Mouse (Mus musculus): Measurements from ENCODE around the gene Serinc4. TPM values are rescaled to one million over a fixed set of nuclear protein-coding genes. Genes with fewer than 3 reads are reported as not detected.

Gene Serinc4
- polyA plus RNA-seq, 1 experiment from 2014 or later, result not detected

DNA sequence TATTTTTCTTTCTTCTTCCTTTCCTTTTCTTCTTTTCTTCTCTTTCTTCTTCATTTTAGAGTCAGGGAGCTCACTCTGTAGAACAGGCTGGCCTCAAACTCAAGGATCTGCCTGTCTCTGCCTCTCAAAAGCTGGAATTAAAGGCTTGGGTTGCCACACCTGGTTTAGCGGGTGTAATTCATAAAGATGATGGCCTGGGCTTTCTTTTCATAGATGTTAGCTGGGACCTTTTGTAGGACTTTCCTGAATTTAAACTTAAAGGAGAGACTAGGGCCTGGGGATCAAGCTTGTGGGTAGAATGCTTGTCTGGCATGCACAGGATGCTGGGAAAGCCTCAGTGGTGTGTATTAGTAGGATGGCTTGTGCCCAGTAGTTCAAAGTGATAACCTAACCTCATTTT, 12.4 kb downstream of the Serinc4 start, which contains the start of gene Ell3:
TSS of gene Ell3 (minus strand) at position 101 of the 400 bp plus-strand sequence.
- H3K36me3 ChIP-seq (replicated peaks; ENCODE audit: insufficient read depth, low read length), result peaks cover under 1% of the 10 kb centered on the region; the same call in 1 of the 2 replicates
- no peaks in the 10 kb centered on the region for H3K9me3 ChIP-seq (ENCODE audit: low read length)
- ATAC-seq (no peak), DNase-seq (no peak)
- H3K27ac ChIP-seq (ENCODE audit: low read depth), result no peak within 1 kb of the TSS
- H3K27me3 ChIP-seq (ENCODE audit: insufficient read depth, low read length), result no peaks in the 10 kb centered on the region
- peak within 1 kb of the TSS; percentile 56 for H3K9ac ChIP-seq (replicated peaks)
- 89% methylated on average over 1 of the region's 1 CpGs for WGBS (ENCODE audit: insufficient replicate concordance)
- peaks cover 30% of the 10 kb centered on the region for H3K4me1 ChIP-seq (ENCODE audit: insufficient read depth)
- peak within 1 kb of the TSS; percentile 60 for H3K4me3 ChIP-seq (ENCODE audit: low read depth, low read length)
- peak within 1 kb of the TSS; percentile 98 for H3K4me2 ChIP-seq (ENCODE audit: low read depth, low read length)
- TF ChIP-seq EP300 (IDR thresholded peaks at IDR 0.05; ENCODE audit: low read depth), result no peak
- TF ChIP-seq CTCF (IDR thresholded peaks at IDR 0.05; ENCODE audit: low read depth), result no peak

DNA sequence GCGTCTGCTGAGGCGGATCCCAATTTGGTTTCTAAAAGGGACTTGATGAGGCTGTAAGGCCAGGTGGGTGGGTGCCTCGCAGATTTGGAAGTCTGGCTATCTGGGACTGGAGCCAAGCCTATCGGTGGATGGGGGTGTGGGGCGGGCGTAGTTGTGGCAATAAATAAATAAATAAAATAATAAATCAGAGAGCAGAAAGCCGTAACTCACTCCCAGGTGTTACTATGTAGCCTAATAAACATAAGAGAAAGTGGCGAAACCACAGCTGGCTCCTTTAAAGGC, 13.6 kb downstream of the Serinc4 start:
- H3K4me1 ChIP-seq (ENCODE audit: insufficient read depth), result peaks cover 28% of the 10 kb centered on the region
- peak overlapping the region; percentile 60 for H3K4me3 ChIP-seq (ENCODE audit: low read depth, low read length)
- H3K27ac ChIP-seq (ENCODE audit: low read depth), result peak overlapping the region; percentile 57; the same call in 1 of the 2 replicates
- TF ChIP-seq CTCF (IDR thresholded peaks at IDR 0.05; ENCODE audit: low read depth) (no peak), EP300 (IDR thresholded peaks at IDR 0.05; ENCODE audit: low read depth) (no peak)
- peaks cover 11% of the 10 kb centered on the region for H3K36me3 ChIP-seq (replicated peaks; ENCODE audit: insufficient read depth, low read length)
- H3K27me3 ChIP-seq (ENCODE audit: insufficient read depth, low read length), result no peaks in the 10 kb centered on the region
- WGBS (ENCODE audit: insufficient replicate concordance), result 11% methylated on average over 8 of the region's 8 CpGs
- peak overlapping the region; percentile 56 for H3K9ac ChIP-seq (replicated peaks)
- H3K4me2 ChIP-seq (ENCODE audit: low read depth, low read length), result peak overlapping the region; percentile 98
- DNase-seq, result no peak
- ATAC-seq, result peak; percentile 38
- no peaks in the 10 kb centered on the region for H3K9me3 ChIP-seq (ENCODE audit: low read length)

DNA sequence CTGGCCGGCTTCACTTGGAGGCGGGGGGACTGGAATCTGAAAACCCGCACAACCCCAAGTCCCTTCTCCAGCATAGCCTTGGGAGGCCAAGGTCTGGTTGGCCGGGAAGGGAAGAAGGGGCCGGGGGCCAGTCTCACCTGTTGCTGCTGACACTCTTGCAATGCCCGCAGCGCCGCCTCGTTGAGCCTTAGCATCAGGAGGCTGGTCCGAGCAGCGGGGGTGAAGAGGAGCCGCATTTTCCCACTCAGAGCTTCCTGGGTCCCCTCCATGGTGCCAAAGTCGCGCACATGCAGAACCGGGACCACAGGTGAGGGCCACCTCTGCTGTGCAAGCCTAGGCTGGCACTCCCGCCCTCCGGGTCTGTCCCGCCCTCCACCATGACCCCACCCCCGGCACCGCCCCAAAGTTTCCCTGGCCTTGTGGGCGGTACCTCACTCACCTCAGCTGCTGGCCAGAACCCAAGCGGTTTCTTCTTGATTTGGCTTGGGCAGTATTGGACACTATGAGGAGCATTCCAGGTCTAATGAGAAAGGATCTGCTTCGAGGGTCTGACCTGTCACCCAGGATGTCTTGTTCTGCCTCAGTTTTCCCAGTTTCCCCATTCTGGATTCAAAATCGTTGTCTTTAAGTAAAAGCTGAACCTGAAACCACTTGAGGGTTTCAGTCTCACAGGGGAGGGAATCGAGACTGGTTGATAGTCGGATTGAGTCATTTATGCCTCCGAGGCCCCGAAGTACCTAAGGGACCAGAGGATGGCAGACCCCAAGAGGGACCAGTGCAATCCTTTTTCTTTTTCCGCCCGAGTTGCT, 14.1 kb downstream of the Serinc4 start:
- Histone ChIP-seq H3K9ac (replicated peaks) (peak overlapping the region; percentile 56), H3K36me3 (replicated peaks; ENCODE audit: insufficient read depth, low read length) (peaks cover 16% of the 10 kb centered on the region), H3K4me1 (ENCODE audit: insufficient read depth) (peaks cover 25% of the 10 kb centered on the region), H3K4me2 (ENCODE audit: low read depth, low read length) (peak overlapping the region; percentile 98), H3K9me3 (ENCODE audit: low read length) (no peaks in the 10 kb centered on the region), H3K27ac (ENCODE audit: low read depth) (peak overlapping the region; percentile 57; the same call in 1 of the 2 replicates), H3K27me3 (ENCODE audit: insufficient read depth, low read length) (no peaks in the 10 kb centered on the region), H3K4me3 (ENCODE audit: low read depth, low read length) (peak overlapping the region; percentile 60)
- ATAC-seq (peak; percentile 93), DNase-seq (peak; percentile 92)
- 2% methylated on average over 26 of the region's 30 CpGs for WGBS (ENCODE audit: insufficient replicate concordance)
- no peak for TF ChIP-seq EP300 (IDR thresholded peaks at IDR 0.05; ENCODE audit: low read depth)
- no peak for TF ChIP-seq CTCF (IDR thresholded peaks at IDR 0.05; ENCODE audit: low read depth)

DNA sequence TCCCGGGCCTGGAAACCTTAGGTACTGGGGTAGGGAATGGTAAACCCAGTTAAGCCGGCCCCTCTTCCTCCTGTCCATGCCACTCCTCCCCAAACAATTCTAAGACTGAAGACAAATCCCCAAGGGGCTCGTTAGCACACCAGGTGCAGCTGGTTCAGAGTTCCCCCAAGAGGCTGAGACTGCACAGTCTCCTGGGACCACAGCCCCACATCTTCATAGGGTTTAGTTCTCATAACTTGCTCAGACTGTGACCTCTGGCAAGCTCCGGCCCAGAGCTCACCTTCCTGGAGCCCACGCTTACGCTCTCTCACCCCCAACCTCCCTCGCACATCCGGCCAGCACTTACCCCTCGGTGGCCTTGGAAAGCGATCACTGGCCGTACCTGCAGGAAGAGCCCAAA, 14.8 kb downstream of the Serinc4 start:
- Histone ChIP-seq H3K9me3 (ENCODE audit: low read length) (no peaks in the 10 kb centered on the region), H3K27me3 (ENCODE audit: insufficient read depth, low read length) (no peaks in the 10 kb centered on the region), H3K4me2 (ENCODE audit: low read depth, low read length) (peak overlapping the region; percentile 98), H3K36me3 (replicated peaks; ENCODE audit: insufficient read depth, low read length) (peaks cover 20% of the 10 kb centered on the region), H3K4me3 (ENCODE audit: low read depth, low read length) (peak overlapping the region; percentile 60), H3K4me1 (ENCODE audit: insufficient read depth) (peaks cover 25% of the 10 kb centered on the region), H3K9ac (replicated peaks) (peak overlapping the region; percentile 56; the same call in 1 of the 2 replicates), H3K27ac (ENCODE audit: low read depth) (no peak overlapping the region)
- ATAC-seq (peak; percentile 18), DNase-seq (peak; percentile 43)
- 16% methylated on average over 11 of the region's 11 CpGs for WGBS (ENCODE audit: insufficient replicate concordance)
- no peak for TF ChIP-seq EP300 (IDR thresholded peaks at IDR 0.05; ENCODE audit: low read depth)
- no peak for TF ChIP-seq CTCF (IDR thresholded peaks at IDR 0.05; ENCODE audit: low read depth)

DNA sequence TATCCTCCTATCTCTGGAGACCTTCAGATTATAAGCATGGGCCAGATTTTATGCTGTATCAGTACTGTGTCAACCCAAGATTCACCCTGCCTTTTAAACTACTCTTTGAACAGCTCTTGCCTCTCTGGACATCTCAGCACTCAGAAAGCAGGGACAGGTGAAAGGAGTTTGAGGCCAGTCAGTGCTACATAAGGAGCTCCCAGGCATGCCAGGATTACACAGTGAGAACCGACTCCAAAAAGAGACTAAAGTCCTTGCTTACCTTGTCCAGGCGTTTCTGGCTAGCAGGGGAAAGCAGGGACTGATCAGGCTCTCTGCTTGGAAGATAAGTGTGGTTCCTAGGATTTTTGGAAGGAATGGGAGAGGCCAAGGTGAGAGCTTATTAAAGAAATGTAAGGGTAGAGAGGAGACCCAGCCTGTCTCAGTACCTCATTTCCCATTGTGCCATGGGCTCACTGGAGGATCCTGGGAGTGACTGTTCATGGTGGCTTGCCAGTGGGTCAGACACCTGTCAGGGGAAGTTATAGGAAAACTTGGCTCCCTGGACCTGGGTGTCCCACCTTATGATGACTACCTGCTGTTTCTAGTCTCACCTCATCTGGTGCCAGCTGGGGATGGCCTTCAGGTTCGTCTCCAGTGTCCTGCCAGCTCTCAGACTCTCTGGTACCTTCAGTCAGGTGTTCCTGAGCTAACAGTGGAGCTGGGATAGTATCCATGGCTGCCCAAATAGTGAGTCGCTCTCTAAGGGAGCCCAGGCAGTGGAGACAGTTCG, 15.6 kb downstream of the Serinc4 start:
- Histone ChIP-seq H3K27ac (ENCODE audit: low read depth) (no peak overlapping the region), H3K9ac (replicated peaks) (no peak overlapping the region), H3K27me3 (ENCODE audit: insufficient read depth, low read length) (no peaks in the 10 kb centered on the region), H3K4me1 (ENCODE audit: insufficient read depth) (peaks cover 25% of the 10 kb centered on the region), H3K4me3 (ENCODE audit: low read depth, low read length) (no peak overlapping the region), H3K9me3 (ENCODE audit: low read length) (no peaks in the 10 kb centered on the region), H3K36me3 (replicated peaks; ENCODE audit: insufficient read depth, low read length) (peaks cover 23% of the 10 kb centered on the region), H3K4me2 (ENCODE audit: low read depth, low read length) (0 out of 2 replicates have a peak overlapping the region, but pooled peaks have one; percentile 98)
- DNase-seq (no peak), ATAC-seq (no peak)
- 53% methylated on average over 5 of the region's 5 CpGs for WGBS (ENCODE audit: insufficient replicate concordance)
- no peak for TF ChIP-seq CTCF (IDR thresholded peaks at IDR 0.05; ENCODE audit: low read depth)
- TF ChIP-seq EP300 (IDR thresholded peaks at IDR 0.05; ENCODE audit: low read depth), result no peak

DNA sequence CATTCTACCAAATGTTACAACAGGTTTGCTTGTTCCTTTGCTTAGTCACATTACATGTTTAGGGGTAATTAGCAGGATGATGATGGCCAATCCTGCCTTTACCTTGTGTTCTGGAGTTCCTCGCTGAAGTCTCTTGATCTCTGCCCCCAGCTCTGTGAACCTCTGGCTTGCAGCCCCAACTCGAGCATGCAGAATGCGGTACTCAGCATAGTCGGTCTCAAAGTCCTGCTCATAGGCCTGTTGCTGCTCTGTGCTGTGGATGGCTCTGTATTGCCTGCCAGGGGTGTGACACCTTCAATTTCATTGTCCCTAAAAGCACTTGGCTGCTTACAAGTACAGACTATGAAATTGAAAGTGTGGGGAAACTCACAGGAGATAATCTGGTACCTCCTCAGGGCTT, 16.8 kb downstream of the Serinc4 start:
- no peak overlapping the region for H3K4me3 ChIP-seq (ENCODE audit: low read depth, low read length)
- ATAC-seq (no peak), DNase-seq (no peak)
- H3K9ac ChIP-seq (replicated peaks), result no peak overlapping the region
- H3K9me3 ChIP-seq (ENCODE audit: low read length), result no peaks in the 10 kb centered on the region
- no peaks in the 10 kb centered on the region for H3K27me3 ChIP-seq (ENCODE audit: insufficient read depth, low read length)
- H3K4me2 ChIP-seq (ENCODE audit: low read depth, low read length), result no peak overlapping the region
- H3K4me1 ChIP-seq (ENCODE audit: insufficient read depth), result peaks cover 25% of the 10 kb centered on the region
- H3K27ac ChIP-seq (ENCODE audit: low read depth), result no peak overlapping the region
- 56% methylated on average over 4 of the region's 4 CpGs for WGBS (ENCODE audit: insufficient replicate concordance)
- no peak for TF ChIP-seq EP300 (IDR thresholded peaks at IDR 0.05; ENCODE audit: low read depth)
- TF ChIP-seq CTCF (IDR thresholded peaks at IDR 0.05; ENCODE audit: low read depth), result no peak
- peaks cover 35% of the 10 kb centered on the region for H3K36me3 ChIP-seq (replicated peaks; ENCODE audit: insufficient read depth, low read length)
